Mouse (Mus musculus): ENCODE results near the gene Rims3. TPM values are rescaled to one million over a fixed set of nuclear protein-coding genes. Genes with fewer than 3 reads are reported as not detected.

The Rims3 gene
- polyA plus RNA-seq (2015; fragmentation: Nextera tagmentation; extraction: Ambion mirVana), result 0.24 and 0.35 TPM in 2 replicates

GRCm38 (mm10) chr4:120854588-120855319 is at the start of gene Rims3:
Gene Rims3 (plus strand): TSS chr4:120854816.
- ATAC-seq (ENCODE audit: insufficient number of reproducible peaks, low FRiP score, low TSS enrichment, low read depth), result 0 out of 2 replicates have a peak, but pooled peaks have one; percentile 44
- Histone ChIP-seq H3K4me3 (peak within 1 kb of the TSS; percentile 52), H3K4me1 (peaks cover 11% of the 10 kb centered on the region; the same call in 1 of the 2 replicates), H3K9me3 (no peaks in the 10 kb centered on the region), H3K27me3 (peaks cover 55% of the 10 kb centered on the region), H3K9ac (0 out of 2 replicates have a peak within 1 kb of the TSS, but pooled peaks have one; percentile 31), H3K4me2 (peak within 1 kb of the TSS; percentile 80), H3K36me3 (no peaks in the 10 kb centered on the region), H3K27ac (no peak within 1 kb of the TSS)
- WGBS, result 2% methylated on average over 62 of the region's 68 CpGs

- Histone ChIP-seq H3K4me3 (no peak overlapping the region), H3K27ac (no peak overlapping the region), H3K9me3 (no peaks in the 10 kb centered on the region), H3K36me3 (0 out of 2 replicates have a peak, but pooled peaks cover 4% of the 10 kb centered on the region), H3K9ac (no peak overlapping the region), H3K4me2 (no peak overlapping the region), H3K4me1 (peaks cover 4% of the 10 kb centered on the region; the same call in 1 of the 2 replicates), H3K27me3 (no peaks in the 10 kb centered on the region)
- no peak for ATAC-seq (ENCODE audit: insufficient number of reproducible peaks, low FRiP score, low TSS enrichment, low read depth)
Measured at GRCm38 (mm10) chr4:120805816-120806215, 48.8 kb upstream of the Rims3 start.

- H3K9ac ChIP-seq, result no peak overlapping the region
- H3K36me3 ChIP-seq, result no peaks in the 10 kb centered on the region
- H3K27me3 ChIP-seq, result no peaks in the 10 kb centered on the region
- peak overlapping the region; percentile 57 for H3K4me2 ChIP-seq
- no peak for ATAC-seq (ENCODE audit: insufficient number of reproducible peaks, low FRiP score, low TSS enrichment, low read depth)
- peak overlapping the region; percentile 54 for H3K4me3 ChIP-seq
- peak overlapping the region; percentile 57; the same call in 1 of the 2 replicates for H3K27ac ChIP-seq
- no peaks in the 10 kb centered on the region for H3K9me3 ChIP-seq
- 17% methylated on average over 1 of the region's 1 CpGs for WGBS
- peaks cover 22% of the 10 kb centered on the region for H3K4me1 ChIP-seq
Measured at GRCm38 (mm10) chr4:120813762-120814161, 40.9 kb upstream of the Rims3 start.

- Histone ChIP-seq H3K9me3 (no peaks in the 10 kb centered on the region), H3K4me3 (peak overlapping the region; percentile 54), H3K4me1 (peaks cover 22% of the 10 kb centered on the region), H3K36me3 (no peaks in the 10 kb centered on the region), H3K9ac (peak overlapping the region; percentile 12; the same call in 1 of the 2 replicates), H3K27me3 (no peaks in the 10 kb centered on the region), H3K27ac (peak overlapping the region; percentile 57; the same call in 1 of the 2 replicates), H3K4me2 (peak overlapping the region; percentile 57)
- ATAC-seq (ENCODE audit: insufficient number of reproducible peaks, low FRiP score, low TSS enrichment, low read depth), result no peak
- WGBS, result 24% methylated on average over 4 of the region's 4 CpGs
Measured at GRCm38 (mm10) chr4:120814171-120814570, 40.4 kb upstream of the Rims3 start.

GRCm38 (mm10) chr4:120815163-120815562 is 39.5 kb upstream of the Rims3 start:
- peak overlapping the region; percentile 57 for H3K4me2 ChIP-seq
- no peak for ATAC-seq (ENCODE audit: insufficient number of reproducible peaks, low FRiP score, low TSS enrichment, low read depth)
- no peaks in the 10 kb centered on the region for H3K9me3 ChIP-seq
- H3K27ac ChIP-seq, result peak overlapping the region; percentile 85
- no peaks in the 10 kb centered on the region for H3K36me3 ChIP-seq
- no peaks in the 10 kb centered on the region for H3K27me3 ChIP-seq
- peak overlapping the region; percentile 31; the same call in 1 of the 2 replicates for H3K9ac ChIP-seq
- peak overlapping the region; percentile 54 for H3K4me3 ChIP-seq
- 4% methylated on average over 4 of the region's 4 CpGs for WGBS
- peaks cover 22% of the 10 kb centered on the region for H3K4me1 ChIP-seq

- peak overlapping the region; percentile 57 for H3K4me2 ChIP-seq
- 5% methylated on average over 10 of the region's 10 CpGs for WGBS
- H3K27me3 ChIP-seq, result no peaks in the 10 kb centered on the region
- peak overlapping the region; percentile 85 for H3K27ac ChIP-seq
- peak; percentile 96 for ATAC-seq (ENCODE audit: insufficient number of reproducible peaks, low FRiP score, low TSS enrichment, low read depth)
- H3K36me3 ChIP-seq, result no peaks in the 10 kb centered on the region
- peak overlapping the region; percentile 54 for H3K4me3 ChIP-seq
- no peaks in the 10 kb centered on the region for H3K9me3 ChIP-seq
- H3K4me1 ChIP-seq, result peaks cover 22% of the 10 kb centered on the region
- peak overlapping the region; percentile 31; the same call in 1 of the 2 replicates for H3K9ac ChIP-seq
Measured at GRCm38 (mm10) chr4:120815622-120816334, 38.8 kb upstream of the Rims3 start.

- H3K9ac ChIP-seq, result no peak overlapping the region
- H3K4me3 ChIP-seq, result no peak overlapping the region
- H3K36me3 ChIP-seq, result no peaks in the 10 kb centered on the region
- peaks cover 22% of the 10 kb centered on the region for H3K4me1 ChIP-seq
- no peaks in the 10 kb centered on the region for H3K27me3 ChIP-seq
- no peak overlapping the region for H3K4me2 ChIP-seq
- H3K27ac ChIP-seq, result peak overlapping the region; percentile 73
- 9% methylated on average over 3 of the region's 3 CpGs for WGBS
- no peaks in the 10 kb centered on the region for H3K9me3 ChIP-seq
- no peak for ATAC-seq (ENCODE audit: insufficient number of reproducible peaks, low FRiP score, low TSS enrichment, low read depth)
Measured at GRCm38 (mm10) chr4:120817002-120817774, 37.4 kb upstream of the Rims3 start.

- Histone ChIP-seq H3K4me2 (no peak overlapping the region), H3K4me1 (peaks cover 23% of the 10 kb centered on the region), H3K9ac (no peak overlapping the region), H3K27ac (no peak overlapping the region), H3K36me3 (no peaks in the 10 kb centered on the region), H3K27me3 (no peaks in the 10 kb centered on the region), H3K4me3 (no peak overlapping the region), H3K9me3 (no peaks in the 10 kb centered on the region)
- no peak for ATAC-seq (ENCODE audit: insufficient number of reproducible peaks, low FRiP score, low TSS enrichment, low read depth)
- WGBS, result 57% methylated on average over 2 of the region's 2 CpGs
Measured at GRCm38 (mm10) chr4:120817951-120818350, 36.7 kb upstream of the Rims3 start.

- no peak overlapping the region for H3K27ac ChIP-seq
- no peak overlapping the region for H3K4me2 ChIP-seq
- H3K4me1 ChIP-seq, result peaks cover 30% of the 10 kb centered on the region
- 64% methylated on average over 1 of the region's 1 CpGs for WGBS
- no peak overlapping the region for H3K4me3 ChIP-seq
- H3K9me3 ChIP-seq, result no peaks in the 10 kb centered on the region
- H3K9ac ChIP-seq, result no peak overlapping the region
- ATAC-seq (ENCODE audit: insufficient number of reproducible peaks, low FRiP score, low TSS enrichment, low read depth), result no peak
- no peaks in the 10 kb centered on the region for H3K36me3 ChIP-seq
- H3K27me3 ChIP-seq, result no peaks in the 10 kb centered on the region
Measured at GRCm38 (mm10) chr4:120819296-120819695, 35.3 kb upstream of the Rims3 start.

GRCm38 (mm10) chr4:120819871-120820270 is 34.7 kb upstream of the Rims3 start:
- Histone ChIP-seq H3K27ac (no peak overlapping the region), H3K4me1 (peaks cover 32% of the 10 kb centered on the region), H3K36me3 (no peaks in the 10 kb centered on the region), H3K4me3 (no peak overlapping the region), H3K4me2 (no peak overlapping the region), H3K9me3 (no peaks in the 10 kb centered on the region), H3K27me3 (no peaks in the 10 kb centered on the region), H3K9ac (no peak overlapping the region)
- ATAC-seq (ENCODE audit: insufficient number of reproducible peaks, low FRiP score, low TSS enrichment, low read depth), result no peak
- WGBS, result 82% methylated on average over 2 of the region's 2 CpGs

GRCm38 (mm10) chr4:120822191-120822911 is 32.3 kb upstream of the Rims3 start:
- no peak overlapping the region for H3K9ac ChIP-seq
- H3K4me1 ChIP-seq, result peaks cover 21% of the 10 kb centered on the region
- H3K27me3 ChIP-seq, result no peaks in the 10 kb centered on the region
- no peak overlapping the region for H3K4me3 ChIP-seq
- no peak overlapping the region for H3K4me2 ChIP-seq
- H3K9me3 ChIP-seq, result no peaks in the 10 kb centered on the region
- H3K27ac ChIP-seq, result no peak overlapping the region
- WGBS, result 92% methylated on average over 2 of the region's 2 CpGs
- ATAC-seq (ENCODE audit: insufficient number of reproducible peaks, low FRiP score, low TSS enrichment, low read depth), result no peak
- no peaks in the 10 kb centered on the region for H3K36me3 ChIP-seq
